Mouse (Mus musculus) lung, postnatal 4 days (tissue): ENCODE results near the gene D2hgdh.
"Not testable (repeated sequence)": the region's sequence is repeated elsewhere in the genome, so short reads cannot be mapped to it uniquely, and the experiment has no call there.

Experiments
- DNase-seq, 2 experiments: peaks; one replicate each; pipeline ENCODE4 v3.0.0; 2021

D2hgdh gene

DNA sequence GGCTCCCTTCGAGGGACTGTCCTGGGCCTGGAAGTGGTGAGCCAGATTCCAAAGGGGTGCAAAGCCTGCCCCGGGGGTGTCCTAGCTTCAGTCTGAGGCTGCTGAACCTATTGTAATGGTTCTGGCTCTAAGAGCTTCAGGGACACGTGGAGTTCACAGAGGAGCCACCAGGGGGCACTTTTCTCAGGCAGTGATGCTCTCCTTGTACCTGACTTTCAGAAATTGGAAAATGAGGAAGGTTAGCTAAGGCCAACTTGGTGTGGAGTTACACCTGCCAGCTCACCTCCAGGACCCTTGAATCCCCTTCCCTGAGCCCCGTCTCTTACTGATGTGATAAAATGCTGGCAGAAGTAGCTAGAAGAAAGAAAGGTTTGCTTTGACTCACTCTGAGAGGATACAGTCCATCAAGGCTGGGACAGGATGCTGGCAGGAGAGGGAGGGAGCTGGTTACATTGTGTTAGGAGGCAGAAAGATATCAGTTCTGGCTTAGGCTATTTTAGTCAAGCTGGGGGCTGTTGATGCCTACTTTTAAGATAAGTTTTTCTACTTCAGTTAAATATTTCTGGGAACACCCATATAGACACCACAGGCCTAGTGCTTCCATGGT, 8.1 kb downstream of the D2hgdh start:
- not testable (repeated sequence) for DNase-seq

DNA sequence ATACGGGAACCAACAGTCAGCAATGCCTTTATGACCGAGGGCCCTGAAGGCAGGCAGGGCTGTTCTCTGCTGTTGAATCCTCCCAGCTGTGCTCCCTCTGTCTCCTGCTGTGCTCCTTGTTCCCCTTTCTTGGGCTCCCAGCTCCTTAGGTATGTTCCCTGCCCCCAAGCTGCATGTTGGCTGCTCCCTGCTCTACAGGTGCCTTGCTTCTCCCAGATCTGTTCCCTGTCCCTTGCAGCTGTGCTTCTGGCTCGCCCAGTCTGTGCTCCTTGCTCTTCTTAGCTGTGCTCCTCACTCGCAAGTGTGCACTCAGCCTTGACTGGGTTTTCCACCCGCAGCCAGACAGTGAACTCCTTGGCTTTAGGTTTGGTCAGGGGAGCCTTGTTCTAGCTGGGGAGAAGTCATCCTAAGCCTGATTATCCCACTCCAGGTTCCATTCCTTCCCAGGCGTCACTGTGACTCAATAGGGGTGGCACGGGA, 10.0 kb downstream of the D2hgdh start:
- DNase-seq: no peak

GRCm38 (mm10) chr1:93835211-93835610, 10.5 kb downstream of the D2hgdh start:
- DNase-seq: peak in 1 of 2 experiments; percentile 23

GRCm38 (mm10) chr1:93835876-93836531, 11.3 kb downstream of the D2hgdh start:
- no peak for DNase-seq

- DNase-seq: peak in 1 of 2 experiments; percentile 5
These were observed 11.8 kb downstream of the D2hgdh start for GRCm38 (mm10) chr1:93836532-93836913.

GRCm38 (mm10) chr1:93837335-93837734, 12.6 kb downstream of the D2hgdh start:
- DNase-seq: no peak

GRCm38 (mm10) chr1:93838569-93838968, 13.9 kb downstream of the D2hgdh start:
- DNase-seq: peak in 1 of 2 experiments; percentile 17

DNA sequence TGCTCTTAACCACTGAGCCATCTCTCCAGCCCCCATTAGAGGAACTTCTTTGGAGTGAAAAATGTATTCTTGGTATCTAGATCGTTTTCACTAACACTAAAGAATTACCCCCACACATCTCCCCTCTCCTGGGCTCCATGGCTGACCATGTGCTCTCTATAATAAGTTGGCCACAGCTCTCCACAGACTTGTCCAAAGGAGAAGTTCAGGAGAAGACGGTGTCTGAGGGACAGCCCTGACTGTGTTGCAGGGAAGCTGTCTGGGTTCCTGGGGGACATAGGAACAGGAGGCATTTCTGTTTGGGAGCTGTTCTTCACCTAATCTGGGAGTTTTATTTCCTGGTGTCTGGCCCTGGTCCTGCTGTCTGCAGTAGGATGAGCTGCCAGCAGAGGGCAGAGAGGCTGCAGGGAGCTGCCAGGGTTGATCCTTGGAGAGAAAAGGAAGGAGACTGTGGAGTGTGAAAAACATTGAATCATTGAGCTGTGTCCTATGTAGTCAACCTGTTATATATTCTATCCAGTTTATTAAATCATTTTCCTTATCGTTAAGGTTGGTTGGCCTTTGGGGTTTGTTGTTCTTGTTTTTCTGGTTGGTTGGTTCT, 21.2 kb downstream of the D2hgdh start:
- DNase-seq: not testable (repeated sequence)

DNA sequence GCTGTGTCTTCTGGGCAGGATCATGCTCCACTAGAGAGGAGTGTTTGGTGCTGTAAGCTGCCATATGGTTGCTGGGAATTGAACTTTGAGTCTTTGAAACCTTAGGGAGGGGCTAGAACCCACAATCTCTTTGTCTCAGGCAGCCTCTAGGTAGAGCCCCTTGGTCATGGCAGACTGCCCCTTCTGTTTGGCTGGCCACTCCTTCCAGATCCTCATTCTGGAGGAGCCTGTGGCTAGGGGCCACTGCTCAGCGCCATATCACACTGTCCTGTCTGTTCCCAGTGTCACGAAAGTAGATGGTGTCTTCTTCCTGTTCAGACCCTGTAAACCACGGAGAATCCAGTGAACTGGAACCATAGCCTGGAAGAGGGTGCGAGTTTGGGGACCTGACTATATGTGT, 31.1 kb downstream of the D2hgdh start:
- not testable (repeated sequence) for DNase-seq

DNA sequence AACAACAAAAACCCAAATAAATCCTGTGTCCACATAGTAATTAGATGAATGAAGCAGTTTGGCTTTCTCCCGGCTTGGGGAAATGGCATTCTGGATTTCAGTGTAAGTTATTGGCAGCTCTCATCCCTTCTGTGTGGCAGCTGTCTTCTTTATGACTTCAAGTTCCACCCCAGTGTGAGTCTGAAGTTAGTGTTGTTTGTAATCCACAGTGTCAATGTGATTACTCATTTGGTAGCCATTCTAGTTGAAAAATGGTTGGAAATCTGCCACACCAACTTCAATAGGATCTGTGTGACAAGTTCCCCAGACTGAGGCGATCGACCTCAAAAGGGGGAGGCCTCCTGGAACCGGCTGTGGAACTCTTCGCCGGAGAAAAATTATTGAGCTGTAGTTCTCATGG, 32.7 kb downstream of the D2hgdh start:
- no peak for DNase-seq

- DNase-seq: no peak
These were observed 33.3 kb downstream of the D2hgdh start for GRCm38 (mm10) chr1:93857991-93858390.

DNA sequence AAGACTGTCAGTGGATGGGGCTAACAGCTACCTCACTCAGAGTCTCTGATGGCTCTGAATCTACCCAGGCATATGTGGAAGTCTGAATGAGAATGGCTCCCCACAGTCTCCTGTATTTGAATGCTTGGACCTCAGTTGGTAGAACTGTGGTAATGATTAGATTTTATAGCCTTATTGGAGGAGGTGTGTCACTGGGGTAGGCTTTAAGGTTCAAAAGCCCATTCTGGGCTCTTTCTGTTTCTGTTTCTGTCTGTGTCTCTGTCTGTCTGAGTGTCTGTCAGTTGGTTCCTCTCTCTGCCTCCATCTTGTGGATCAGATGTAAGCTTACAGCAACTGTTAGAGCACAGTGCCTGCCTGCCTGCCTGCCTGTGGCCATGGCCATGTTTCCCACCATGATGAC, 34.9 kb downstream of the D2hgdh start:
- DNase-seq: no peak

DNA sequence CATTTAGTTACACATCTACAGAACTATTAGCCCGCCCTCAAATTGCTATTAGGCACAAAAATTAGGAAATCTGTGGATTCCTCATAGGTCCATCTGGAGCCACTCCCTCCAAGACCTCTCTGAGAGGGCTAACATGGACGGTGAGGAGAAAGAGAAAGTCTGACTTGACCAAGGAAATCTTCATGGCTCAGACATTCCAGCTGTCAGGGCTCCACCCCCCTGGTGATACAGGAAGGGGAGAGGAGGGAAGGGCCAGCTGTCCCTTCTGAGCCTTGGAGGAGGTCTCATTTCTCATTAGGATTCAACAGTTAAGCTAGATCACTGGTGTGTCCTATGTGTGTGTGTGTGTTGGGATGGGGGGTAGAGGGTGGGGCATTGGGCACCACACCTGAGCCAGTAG, 36.3 kb downstream of the D2hgdh start, which contains the start of gene Gal3st2:
Gal3st2 (plus strand) TSS at position 259 of the 400 bp plus-strand sequence.
- peak in 1 of 2 experiments; percentile 35 for DNase-seq

GRCm38 (mm10) chr1:93871594-93872105, 46.9 kb downstream of the D2hgdh start:
- DNase-seq: not testable (repeated sequence)

DNA sequence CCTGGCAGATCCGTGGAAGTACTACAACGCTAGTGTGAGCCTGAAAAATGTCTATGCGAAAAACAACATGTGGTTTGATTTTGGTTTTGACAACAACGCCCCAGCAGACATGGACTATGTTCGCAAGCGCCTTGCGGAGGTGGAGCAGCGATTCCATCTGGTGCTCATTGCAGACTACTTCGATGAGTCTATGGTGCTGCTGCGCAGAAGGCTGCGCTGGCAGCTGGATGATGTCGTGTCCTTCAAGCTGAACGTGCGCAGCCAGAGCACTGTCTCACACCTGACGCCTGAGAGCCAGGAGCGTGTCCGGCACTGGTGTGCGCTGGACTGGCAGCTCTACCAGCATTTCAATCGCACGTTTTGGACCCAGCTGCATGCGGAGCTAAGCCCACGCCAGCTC, 49.7 kb downstream of the D2hgdh start:
- DNase-seq: not testable (repeated sequence)

DNA sequence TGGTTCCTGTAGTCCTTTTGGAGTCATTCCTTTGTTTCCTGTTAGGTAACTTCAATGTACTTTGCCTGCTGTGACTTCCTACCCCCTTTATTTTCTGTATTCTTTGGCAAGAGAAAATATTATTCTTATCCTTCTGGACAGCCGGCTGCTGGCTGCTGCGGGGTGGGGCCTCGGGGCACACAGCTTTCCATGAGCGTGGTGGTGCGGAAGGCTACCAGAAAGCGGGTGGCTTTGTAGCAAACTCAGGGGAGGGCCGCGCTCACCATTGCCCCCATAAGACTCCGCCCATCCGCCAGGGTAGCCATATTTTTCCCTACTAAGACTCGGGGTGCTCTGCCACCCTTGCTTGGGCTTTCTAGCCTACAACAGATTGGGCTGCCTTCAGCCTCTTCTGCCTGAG, 57.1 kb downstream of the D2hgdh start:
- not testable (repeated sequence) for DNase-seq

DNA sequence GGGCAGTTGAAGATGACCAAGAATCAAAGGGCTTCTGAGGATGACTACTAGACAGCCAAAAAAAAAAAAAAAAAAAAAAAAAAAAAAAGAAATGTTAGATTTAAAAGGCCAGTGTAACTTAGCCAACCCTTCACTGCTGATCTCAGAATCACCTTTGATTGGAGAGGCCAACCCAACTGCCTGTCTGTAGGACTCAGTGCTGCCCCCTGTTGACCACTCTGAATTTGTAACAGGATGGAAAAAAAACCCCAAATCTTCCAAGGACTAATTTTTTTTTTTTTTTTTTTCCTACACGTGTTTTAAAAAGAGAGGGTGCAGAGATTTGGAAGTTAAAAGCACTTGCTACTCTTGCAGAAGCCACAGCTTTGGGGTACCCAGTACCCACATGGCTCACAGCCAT, 66.2 kb downstream of the D2hgdh start:
- not testable (repeated sequence) for DNase-seq

GRCm38 (mm10) chr1:93897395-93897794, 72.7 kb downstream of the D2hgdh start:
- DNase-seq: not testable (repeated sequence)

GRCm38 (mm10) chr1:93901291-93901690, 76.6 kb downstream of the D2hgdh start:
- not testable (repeated sequence) for DNase-seq
